8 mouse cellular contexts compared by ENCODE assay signal in genomic region chr8:85429219-85429618, GRCm38 (mm10). TPM values are rescaled to one million over a fixed set of nuclear protein-coding genes. Genes with fewer than 3 reads are reported as not detected.
DNase-seq lines count a peak whose midpoint lies in the region; ATAC-seq and TF ChIP-seq lines count a peak whose summit lies in the region.

No protein-coding gene starts in this region.

- H3K4me2 ChIP-seq in kidney, embryonic 14.5 days (replicated peaks; ENCODE audit: low read depth, low read length) = peak overlapping the region; percentile 12; the same call in 1 of the 2 replicates
- no peak overlapping the region for H3K4me2 ChIP-seq in hindbrain, embryonic 11.5 days (replicated peaks; ENCODE audit: low read depth, low read length)
- H3K4me2 ChIP-seq in midbrain, embryonic 13.5 days (replicated peaks) = peak overlapping the region; percentile 26

- no peak overlapping the region for H3K4me3 ChIP-seq in kidney, embryonic 14.5 days (ENCODE audit: low read length)
- H3K4me3 ChIP-seq in embryonic facial prominence, embryonic 10.5 days = peak overlapping the region; percentile 31
- no peak overlapping the region for H3K4me3 ChIP-seq in hindbrain, embryonic 11.5 days (ENCODE audit: low read depth, low read length)
- H3K4me3 ChIP-seq in midbrain, embryonic 13.5 days (replicated peaks) = no peak overlapping the region
- no peak overlapping the region for H3K4me3 ChIP-seq in cerebellum, adult 2 months (replicated peaks; ENCODE audit: insufficient read depth, low read depth, low read length)

- no peak overlapping the region; the same call in 1 of the 2 replicates for H3K27ac ChIP-seq in kidney, embryonic 14.5 days (ENCODE audit: low read depth, low read length)
- peak overlapping the region; percentile 7 for H3K27ac ChIP-seq in embryonic facial prominence, embryonic 10.5 days (replicated peaks)
- H3K27ac ChIP-seq in hindbrain, embryonic 11.5 days (ENCODE audit: low read depth, low read length) = no peak overlapping the region
- H3K27ac ChIP-seq in midbrain, embryonic 13.5 days = no peak overlapping the region
- no peak overlapping the region for H3K27ac ChIP-seq in cerebellum, adult 2 months (ENCODE audit: insufficient read depth, low read length)

- TF ChIP-seq POLR2A in cerebellum, adult 2 months (IDR thresholded peaks at IDR 0.05; ENCODE audit: borderline replicate concordance, insufficient read depth, low read length) = no peak

- peaks cover 25% of the 10 kb centered on the region; the same call in 1 of the 2 replicates for H3K4me1 ChIP-seq in kidney, embryonic 14.5 days (ENCODE audit: control insufficient read depth, insufficient read depth, low read length)
- peaks cover 44% of the 10 kb centered on the region for H3K4me1 ChIP-seq in embryonic facial prominence, embryonic 10.5 days
- H3K4me1 ChIP-seq in hindbrain, embryonic 11.5 days (replicated peaks; ENCODE audit: control insufficient read depth, insufficient read depth, low read length) = 0 out of 2 replicates have a peak, but pooled peaks cover 2% of the 10 kb centered on the region
- H3K4me1 ChIP-seq in midbrain, embryonic 13.5 days (replicated peaks) = peaks cover 38% of the 10 kb centered on the region
- no peaks in the 10 kb centered on the region for H3K4me1 ChIP-seq in cerebellum, adult 2 months (ENCODE audit: control insufficient read depth, insufficient read depth, low read length)

- no peak overlapping the region for H3K9ac ChIP-seq in kidney, embryonic 14.5 days (ENCODE audit: low read depth, low read length)
- H3K9ac ChIP-seq in hindbrain, embryonic 11.5 days (ENCODE audit: low read depth, low read length) = no peak overlapping the region
- no peak overlapping the region for H3K9ac ChIP-seq in midbrain, embryonic 13.5 days (replicated peaks)

- ATAC-seq in kidney, embryonic 14.5 days (ENCODE audit: low FRiP score, low TSS enrichment) = no peak
- no peak for ATAC-seq in hindbrain, embryonic 11.5 days (ENCODE audit: low FRiP score)
- no peak for ATAC-seq in midbrain, embryonic 13.5 days

- DNase-seq in kidney, adult 11 months = no peak
- no peak for DNase-seq in embryonic facial prominence, embryonic 10.5 days (ENCODE audit: low spot score)
- DNase-seq in hindbrain, embryonic 11.5 days (ENCODE audit: low spot score) = peak; percentile 28
- no peak for DNase-seq in cerebellum, adult 8-10 months
- DNase-seq in cerebellum, adult 2 months = no peak
- DNase-seq in layer of hippocampus, adult 11-12 months (ENCODE audit: low spot score) = no peak

- no peak for TF ChIP-seq CTCF in cerebellum, adult 2 months (IDR thresholded peaks at IDR 0.05; ENCODE audit: borderline replicate concordance, insufficient read depth, low read depth, low read length)

- no peaks in the 10 kb centered on the region for H3K27me3 ChIP-seq in kidney, embryonic 14.5 days (ENCODE audit: control insufficient read depth, insufficient read depth, low read length)
- no peaks in the 10 kb centered on the region for H3K27me3 ChIP-seq in embryonic facial prominence, embryonic 10.5 days (replicated peaks; ENCODE audit: low read depth, poor library complexity, severe bottlenecking)
- no peaks in the 10 kb centered on the region for H3K27me3 ChIP-seq in hindbrain, embryonic 11.5 days (ENCODE audit: control insufficient read depth, insufficient read depth, low read length)
- H3K27me3 ChIP-seq in midbrain, embryonic 13.5 days = no peaks in the 10 kb centered on the region
- H3K27me3 ChIP-seq in cerebellum, adult 2 months (ENCODE audit: control insufficient read depth, insufficient read depth, low read length) = no peaks in the 10 kb centered on the region

- H3K36me3 ChIP-seq in kidney, embryonic 14.5 days (ENCODE audit: control insufficient read depth, insufficient read depth, low read length) = peaks cover 2% of the 10 kb centered on the region; the same call in 1 of the 2 replicates
- peaks cover 14% of the 10 kb centered on the region for H3K36me3 ChIP-seq in embryonic facial prominence, embryonic 10.5 days (replicated peaks)
- no peaks in the 10 kb centered on the region for H3K36me3 ChIP-seq in hindbrain, embryonic 11.5 days (ENCODE audit: control insufficient read depth, insufficient read depth, low read length)
- H3K36me3 ChIP-seq in midbrain, embryonic 13.5 days = no peaks in the 10 kb centered on the region

- no peaks in the 10 kb centered on the region for H3K9me3 ChIP-seq in kidney, embryonic 14.5 days (ENCODE audit: control insufficient read depth, low read length)
- no peaks in the 10 kb centered on the region for H3K9me3 ChIP-seq in embryonic facial prominence, embryonic 10.5 days
- H3K9me3 ChIP-seq in hindbrain, embryonic 11.5 days (ENCODE audit: control insufficient read depth, low read length) = no peaks in the 10 kb centered on the region
- no peaks in the 10 kb centered on the region for H3K9me3 ChIP-seq in midbrain, embryonic 13.5 days

- 39% methylated on average over 4 of the region's 4 CpGs for WGBS in kidney, embryonic 14.5 days
- WGBS in embryonic facial prominence, embryonic 10.5 days = 17% methylated on average over 4 of the region's 4 CpGs
- 18% methylated on average over 4 of the region's 4 CpGs for WGBS in hindbrain, embryonic 11.5 days
- 9% methylated on average over 4 of the region's 4 CpGs for WGBS in midbrain, embryonic 13.5 days
- WGBS in cerebellum, adult 2 months = 58% methylated on average over 4 of the region's 4 CpGs

RNA-seq across cellular contexts. Expression of gene 4921524J17Rik, which starts 3.4 kb away (rescaled TPM):
- 42.9 and 44.8 TPM in 2 replicates for polyA plus RNA-seq in kidney, embryonic 14.5 days (2014; fragmentation: Nextera tagmentation; extraction: Ambion mirVana)
- 43.3 and 44.4 TPM in 2 replicates for polyA plus RNA-seq in embryonic facial prominence, embryonic 10.5 days (2016; fragmentation: Nextera tagmentation; extraction: Ambion mirVana)
- polyA plus RNA-seq in hindbrain, embryonic 11.5 days (2014; fragmentation: Nextera tagmentation; extraction: Ambion mirVana) = 48.3 and 50.2 TPM in 2 replicates
- 39.4 and 46.3 TPM in 2 replicates for polyA plus RNA-seq in midbrain, embryonic 13.5 days (2015; fragmentation: Nextera tagmentation; extraction: Ambion mirVana)
- 13.8 and 15.5 TPM in 2 replicates for polyA plus RNA-seq in cerebellum, adult 2 months (2012; rRNA removed)

RNA-seq across cellular contexts. Expression of gene Mylk3, which starts 43.1 kb away (rescaled TPM):
- polyA plus RNA-seq in kidney, embryonic 14.5 days (2014; fragmentation: Nextera tagmentation; extraction: Ambion mirVana) = 0.71 and 1.7 TPM in 2 replicates
- 2.6 TPM in 2 replicates for polyA plus RNA-seq in embryonic facial prominence, embryonic 10.5 days (2016; fragmentation: Nextera tagmentation; extraction: Ambion mirVana)
- polyA plus RNA-seq in hindbrain, embryonic 11.5 days (2014; fragmentation: Nextera tagmentation; extraction: Ambion mirVana) = 1.2 and 2.1 TPM in 2 replicates
- polyA plus RNA-seq in midbrain, embryonic 13.5 days (2015; fragmentation: Nextera tagmentation; extraction: Ambion mirVana) = 0.07 and 0.09 TPM in 2 replicates
- polyA plus RNA-seq in cerebellum, adult 2 months (2012; rRNA removed) = 0.03 and 0.08 TPM in 2 replicates
